Mouse (Mus musculus) small intestine, adult 2 months (tissue): ENCODE results near the gene Fyn.

ENCODE experiments used
- CTCF ChIP-seq: fragments of 200-500 bp; IDR thresholded peaks from 2 replicates; pipeline ENCODE4 v1.5.1; 2012; ENCODE audit warnings: low read depth, mild to moderate bottlenecking, control low read depth, inconsistent platforms, low read length, moderate library complexity, mixed read lengths; ENCODE audit not compliant: insufficient replicate concordance, insufficient read length; ENCODE audit errors: extremely low read depth
- POLR2A ChIP-seq: fragments of 200-500 bp; IDR thresholded peaks from 2 replicates; pipeline ENCODE4 v1.6.1; 2012; ENCODE audit warnings: low read depth, mild to moderate bottlenecking, control low read depth, inconsistent platforms, low read length, moderate library complexity

- TF ChIP-seq CTCF = no peak
- TF ChIP-seq POLR2A = no peak
Measured at GRCm38 (mm10) chr10:39451918-39452624, 83.4 kb downstream of the Fyn start.
